Mouse (Mus musculus) liver, embryonic 14.5 days (tissue): ENCODE measurements around the gene E430018J23Rik. TPM values are rescaled to one million over a fixed set of nuclear protein-coding genes. Genes with fewer than 3 reads are reported as not detected.
"Not testable (repeated sequence)": the region's sequence is repeated elsewhere in the genome, so short reads cannot be mapped to it uniquely, and the experiment has no call there.

Source experiments
- ATAC-seq: fragments of 200-750 bp; cut with Nextera tagmentation; 2 replicates; pipeline ENCODE4 v1.8.0; 2017; ENCODE audit warnings: moderate number of reproducible peaks, mild to moderate bottlenecking, moderate library complexity; ENCODE audit not compliant: insufficient read depth
- DNase-seq, 3 experiments: peaks; one replicate each; pipeline ENCODE4 v3.0.0-alpha.2; 2012 to 2013; ENCODE audit warnings: low read depth in 3 of 3, low spot score in 3 of 3
- H3K27ac ChIP-seq: fragments of 300-500 bp; sonication (generic); 2 replicates; pipeline ENCODE4 v1.5.1; 2014; ENCODE audit warnings: moderate library complexity, mild to moderate bottlenecking, control low read depth, inconsistent platforms
- H3K27me3 ChIP-seq: fragments of 300-500 bp; sonication (generic); 2 replicates; pipeline ENCODE4 v1.6.1; 2014; ENCODE audit warnings: mild to moderate bottlenecking, low read length, moderate library complexity; ENCODE audit not compliant: control insufficient read depth, insufficient read depth
- H3K36me3 ChIP-seq: fragments of 300-500 bp; sonication (generic); replicated peaks from 2 replicates; pipeline ENCODE4 v1.6.1; 2014; ENCODE audit warnings: low read depth; ENCODE audit not compliant: control insufficient read depth, insufficient read depth
- H3K4me1 ChIP-seq, 2 experiments: fragments of 200-500 bp in 1 of 2; fragments of 300-500 bp in 1 of 2; sonication (generic) in 1 of 2; replicated peaks; 2 replicates each; pipeline ENCODE4 v1.6.1; 2012 to 2014; ENCODE audit warnings: antibody characterized with exemption in 1 of 2, inconsistent platforms in 1 of 2, low read length in 1 of 2; ENCODE audit not compliant: control insufficient read depth in 2 of 2, insufficient read depth in 2 of 2
- H3K4me2 ChIP-seq: fragments of 300-500 bp; sonication (generic); 2 replicates; pipeline ENCODE4 v1.6.1; 2014; ENCODE audit warnings: low read depth, mild to moderate bottlenecking, control low read depth, moderate library complexity
- H3K4me3 ChIP-seq, 2 experiments: fragments of 200-500 bp in 1 of 2; fragments of 300-500 bp in 1 of 2; sonication (generic) in 1 of 2; 2 replicates each; pipeline ENCODE4 v1.5.1; 2012 to 2014; ENCODE audit warnings: low read depth in 2 of 2, low read length in 2 of 2, mild to moderate bottlenecking in 2 of 2, control low read depth in 1 of 2, inconsistent platforms in 1 of 2, moderate library complexity in 1 of 2; ENCODE audit not compliant: insufficient read depth in 1 of 2
- H3K9ac ChIP-seq: fragments of 300-500 bp; sonication (generic); replicated peaks from 2 replicates; pipeline ENCODE4 v1.6.1; 2014; ENCODE audit warnings: mild to moderate bottlenecking, control low read depth, moderate library complexity
- H3K9me3 ChIP-seq: fragments of 300-500 bp; sonication (generic); 2 replicates; pipeline ENCODE4 v1.6.1; 2016; ENCODE audit warnings: low read length, mixed read lengths; ENCODE audit not compliant: control insufficient read depth
- CTCF ChIP-seq: IDR thresholded peaks from 2 replicates; pipeline ENCODE4 v1.5.1; 2016; ENCODE audit warnings: antibody characterized with exemption, low read depth, control low read depth
- EP300 ChIP-seq: IDR thresholded peaks from 2 replicates; pipeline ENCODE4 v1.6.1; 2016; ENCODE audit warnings: antibody characterized with exemption, low read depth
- WGBS: fragments of 180-500 bp; shearing (Covaris S2); extraction: QIAGEN DNeasy Blood & Tissue Kit; methylation state at CpG from one replicate; pipeline ENCODE4 v1.1.7; 2014; ENCODE audit not compliant: insufficient replicate concordance; 5-methylcytosine and 5-hydroxymethylcytosine counted together
- polyA plus RNA-seq, 2 experiments: library from polyadenylated mRNA; depleted of rRNA in 1 of 2; stranded (reverse) in 1 of 2; unstranded in 1 of 2; fragments of >200 nt; fragmentation: Nextera tagmentation in 1 of 2; extraction: Ambion mirVana in 1 of 2; gene quantifications; 2 replicates each; pipeline versions ENCODE4 v1.2.1 to v1.2.3; 2012 to 2014

The E430018J23Rik gene
- polyA plus RNA-seq, 2 experiments, result 1.3 TPM

- no peak for ATAC-seq
- Histone ChIP-seq H3K36me3 (no peaks in the 10 kb centered on the region), H3K9ac (no peak overlapping the region), H3K27me3 (no peaks in the 10 kb centered on the region), H3K4me1 (peaks cover 5 to 7% of the 10 kb centered on the region in 2 experiments; a peak in 3 of 4 replicates), H3K9me3 (no peaks in the 10 kb centered on the region), H3K27ac (no peak overlapping the region), H3K4me2 (no peak overlapping the region), H3K4me3 (no peak overlapping the region)
- WGBS, result 49% methylated on average over 4 of the region's 4 CpGs
- TF ChIP-seq EP300, result no peak
- peak; percentile 32 for TF ChIP-seq CTCF
- DNase-seq, result peak in 1 of 3 experiments; percentile 16
Observed at GRCm38 (mm10) chr7:127342332-127342731, 51.1 kb downstream of the E430018J23Rik start.

GRCm38 (mm10) chr7:127341861-127342260, 51.6 kb downstream of the E430018J23Rik start:
- not testable (repeated sequence) for H3K36me3 ChIP-seq, ATAC-seq, H3K27me3 ChIP-seq, DNase-seq, H3K27ac ChIP-seq, H3K4me3 ChIP-seq, H3K4me2 ChIP-seq, H3K9me3 ChIP-seq, H3K9ac ChIP-seq, H3K4me1 ChIP-seq
- WGBS, result 70% methylated on average over 6 of the region's 6 CpGs

GRCm38 (mm10) chr7:127341356-127341755, 52.1 kb downstream of the E430018J23Rik start:
- 92% methylated on average over 8 of the region's 8 CpGs for WGBS
- no peaks in the 10 kb centered on the region for H3K36me3 ChIP-seq
- H3K27ac ChIP-seq, result no peak overlapping the region
- DNase-seq (no peak), ATAC-seq (no peak)
- TF ChIP-seq CTCF, result no peak
- no peak for TF ChIP-seq EP300
- peaks cover under 1 to 2% of the 10 kb centered on the region in 2 experiments; a peak in 3 of 4 replicates for H3K4me1 ChIP-seq
- no peak overlapping the region for H3K9ac ChIP-seq
- no peaks in the 10 kb centered on the region for H3K27me3 ChIP-seq
- no peak overlapping the region for H3K4me3 ChIP-seq
- no peak overlapping the region for H3K4me2 ChIP-seq
- H3K9me3 ChIP-seq, result no peaks in the 10 kb centered on the region

Other genes starting within 250 kb of the E430018J23Rik start
- 17.6 and 27.6 TPM in 2 replicates for gene Cd2bp2, start 197.6 kb downstream of the E430018J23Rik start, polyA plus RNA-seq (2012; rRNA removed)
- 17.4 and 18.4 TPM in 2 replicates for gene Cd2bp2, start 197.6 kb downstream of the E430018J23Rik start, polyA plus RNA-seq (2014; fragmentation: Nextera tagmentation; extraction: Ambion mirVana)
- 12.8 and 15.5 TPM in 2 replicates for gene Tbc1d10b, start 185.2 kb downstream of the E430018J23Rik start, polyA plus RNA-seq (2012; rRNA removed)
- 10.9 and 13.2 TPM in 2 replicates for gene Tbc1d10b, start 185.2 kb downstream of the E430018J23Rik start, polyA plus RNA-seq (2014; fragmentation: Nextera tagmentation; extraction: Ambion mirVana)
- 10.6 and 15.6 TPM in 2 replicates for gene Mylpf, start 184.7 kb downstream of the E430018J23Rik start, polyA plus RNA-seq (2012; rRNA removed)
- 31.0 and 31.1 TPM in 2 replicates for gene Mylpf, start 184.7 kb downstream of the E430018J23Rik start, polyA plus RNA-seq (2014; fragmentation: Nextera tagmentation; extraction: Ambion mirVana)
- gene Zfp553, start 160.6 kb downstream of the E430018J23Rik start, polyA plus RNA-seq (2012; rRNA removed), result 3.3 and 3.4 TPM in 2 replicates
- 2.4 and 2.8 TPM in 2 replicates for gene Zfp553, start 160.6 kb downstream of the E430018J23Rik start, polyA plus RNA-seq (2014; fragmentation: Nextera tagmentation; extraction: Ambion mirVana)
- 10.3 and 16.1 TPM in 2 replicates for gene Sept1, start 160.5 kb downstream of the E430018J23Rik start, polyA plus RNA-seq (2012; rRNA removed)
- 7.0 TPM in 2 replicates for gene Sept1, start 160.5 kb downstream of the E430018J23Rik start, polyA plus RNA-seq (2014; fragmentation: Nextera tagmentation; extraction: Ambion mirVana)
- 19.6 and 21.6 TPM in 2 replicates for gene Zfp771, start 149.4 kb downstream of the E430018J23Rik start, polyA plus RNA-seq (2012; rRNA removed)
- gene Zfp771, start 149.4 kb downstream of the E430018J23Rik start, polyA plus RNA-seq (2014; fragmentation: Nextera tagmentation; extraction: Ambion mirVana), result 11.0 TPM in 2 replicates
- 62.2 and 82.9 TPM in 2 replicates for gene Dctpp1, start 132.9 kb downstream of the E430018J23Rik start, polyA plus RNA-seq (2012; rRNA removed)
- gene Dctpp1, start 132.9 kb downstream of the E430018J23Rik start, polyA plus RNA-seq (2014; fragmentation: Nextera tagmentation; extraction: Ambion mirVana), result 104 and 117 TPM in 2 replicates
- 35.0 and 44.9 TPM in 2 replicates for gene Sephs2, start 119.6 kb downstream of the E430018J23Rik start, polyA plus RNA-seq (2012; rRNA removed)
- 143 and 155 TPM in 2 replicates for gene Sephs2, start 119.6 kb downstream of the E430018J23Rik start, polyA plus RNA-seq (2014; fragmentation: Nextera tagmentation; extraction: Ambion mirVana)
- 6.4 and 6.7 TPM in 2 replicates for gene Itgal, start 97.4 kb downstream of the E430018J23Rik start, polyA plus RNA-seq (2012; rRNA removed)
- 4.0 and 4.8 TPM in 2 replicates for gene Itgal, start 97.4 kb downstream of the E430018J23Rik start, polyA plus RNA-seq (2014; fragmentation: Nextera tagmentation; extraction: Ambion mirVana)
- gene Zfp768, start 48.0 kb downstream of the E430018J23Rik start, polyA plus RNA-seq (2012; rRNA removed), result 4.4 and 5.0 TPM in 2 replicates
- 0.52 and 0.75 TPM in 2 replicates for gene Zfp768, start 48.0 kb downstream of the E430018J23Rik start, polyA plus RNA-seq (2014; fragmentation: Nextera tagmentation; extraction: Ambion mirVana)
- gene Zfp747, start 17.6 kb downstream of the E430018J23Rik start, polyA plus RNA-seq (2012; rRNA removed), result 1.2 and 1.9 TPM in 2 replicates
- 1.2 and 1.8 TPM in 2 replicates for gene Zfp747, start 17.6 kb downstream of the E430018J23Rik start, polyA plus RNA-seq (2014; fragmentation: Nextera tagmentation; extraction: Ambion mirVana)
- gene 9130019O22Rik, start 6.5 kb downstream of the E430018J23Rik start, polyA plus RNA-seq (2012; rRNA removed), result 0.69 and 0.71 TPM in 2 replicates
- 1.0 and 1.2 TPM in 2 replicates for gene 9130019O22Rik, start 6.5 kb downstream of the E430018J23Rik start, polyA plus RNA-seq (2014; fragmentation: Nextera tagmentation; extraction: Ambion mirVana)
- 0.94 and 1.3 TPM in 2 replicates for gene Zfp764, start 13.2 kb upstream of the E430018J23Rik start, polyA plus RNA-seq (2012; rRNA removed)
- gene Zfp764, start 13.2 kb upstream of the E430018J23Rik start, polyA plus RNA-seq (2014; fragmentation: Nextera tagmentation; extraction: Ambion mirVana), result 1.1 and 1.5 TPM in 2 replicates
- gene Zfp688, start 28.4 kb upstream of the E430018J23Rik start, polyA plus RNA-seq (2012; rRNA removed), result 5.6 and 6.5 TPM in 2 replicates
- 8.8 and 8.9 TPM in 2 replicates for gene Zfp688, start 28.4 kb upstream of the E430018J23Rik start, polyA plus RNA-seq (2014; fragmentation: Nextera tagmentation; extraction: Ambion mirVana)
- gene Zfp689, start 55.5 kb upstream of the E430018J23Rik start, polyA plus RNA-seq (2012; rRNA removed), result 1.8 and 2.1 TPM in 2 replicates
- gene Zfp689, start 55.5 kb upstream of the E430018J23Rik start, polyA plus RNA-seq (2014; fragmentation: Nextera tagmentation; extraction: Ambion mirVana), result 1.3 and 1.4 TPM in 2 replicates
- 21.2 and 22.9 TPM in 2 replicates for gene Prr14, start 66.0 kb upstream of the E430018J23Rik start, polyA plus RNA-seq (2012; rRNA removed)
- gene Prr14, start 66.0 kb upstream of the E430018J23Rik start, polyA plus RNA-seq (2014; fragmentation: Nextera tagmentation; extraction: Ambion mirVana), result 20.3 and 23.2 TPM in 2 replicates
- gene Fbrs, start 85.6 kb upstream of the E430018J23Rik start, polyA plus RNA-seq (2012; rRNA removed), result 7.3 and 9.8 TPM in 2 replicates
- gene Fbrs, start 85.6 kb upstream of the E430018J23Rik start, polyA plus RNA-seq (2014; fragmentation: Nextera tagmentation; extraction: Ambion mirVana), result 4.2 and 4.7 TPM in 2 replicates
- gene Srcap, start 118.4 kb upstream of the E430018J23Rik start, polyA plus RNA-seq (2012; rRNA removed), result 3.7 TPM in 2 replicates
- gene Srcap, start 118.4 kb upstream of the E430018J23Rik start, polyA plus RNA-seq (2014; fragmentation: Nextera tagmentation; extraction: Ambion mirVana), result 10.3 and 14.7 TPM in 2 replicates
- 5.2 and 6.0 TPM in 2 replicates for gene Gm42715, start 126.0 kb upstream of the E430018J23Rik start, polyA plus RNA-seq (2012; rRNA removed)
- 4.7 and 5.2 TPM in 2 replicates for gene Gm42715, start 126.0 kb upstream of the E430018J23Rik start, polyA plus RNA-seq (2014; fragmentation: Nextera tagmentation; extraction: Ambion mirVana)
- gene Tmem265, start 167.8 kb upstream of the E430018J23Rik start, polyA plus RNA-seq (2012; rRNA removed), result 0.77 and 1.0 TPM in 2 replicates
- gene Tmem265, start 167.8 kb upstream of the E430018J23Rik start, polyA plus RNA-seq (2014; fragmentation: Nextera tagmentation; extraction: Ambion mirVana), result 1.4 and 1.7 TPM in 2 replicates
- gene Phkg2, start 179.7 kb upstream of the E430018J23Rik start, polyA plus RNA-seq (2012; rRNA removed), result 24.9 and 27.3 TPM in 2 replicates
- gene Phkg2, start 179.7 kb upstream of the E430018J23Rik start, polyA plus RNA-seq (2014; fragmentation: Nextera tagmentation; extraction: Ambion mirVana), result 18.5 and 21.7 TPM in 2 replicates
- gene Ccdc189, start 195.0 kb upstream of the E430018J23Rik start, polyA plus RNA-seq (2012; rRNA removed), result 4.4 and 5.4 TPM in 2 replicates
- gene Ccdc189, start 195.0 kb upstream of the E430018J23Rik start, polyA plus RNA-seq (2014; fragmentation: Nextera tagmentation; extraction: Ambion mirVana), result 6.8 and 7.5 TPM in 2 replicates
- gene Rnf40, start 195.1 kb upstream of the E430018J23Rik start, polyA plus RNA-seq (2012; rRNA removed), result 10.3 and 14.0 TPM in 2 replicates
- gene Rnf40, start 195.1 kb upstream of the E430018J23Rik start, polyA plus RNA-seq (2014; fragmentation: Nextera tagmentation; extraction: Ambion mirVana), result 13.7 and 16.1 TPM in 2 replicates
- 1.6 and 1.9 TPM in 2 replicates for gene Zfp629, start 222.2 kb upstream of the E430018J23Rik start, polyA plus RNA-seq (2012; rRNA removed)
- gene Zfp629, start 222.2 kb upstream of the E430018J23Rik start, polyA plus RNA-seq (2014; fragmentation: Nextera tagmentation; extraction: Ambion mirVana), result 1.4 and 2.2 TPM in 2 replicates